Mouse (Mus musculus): ENCODE results near the gene Zfp986. TPM values are rescaled to one million over a fixed set of nuclear protein-coding genes. Genes with fewer than 3 reads are reported as not detected.
A peak's percentile ranks its signal among the peaks of the same experiment; 100 is the strongest.
"Not testable (repeated sequence)": the region's sequence is repeated elsewhere in the genome, so short reads cannot be mapped to it uniquely, and the experiment has no call there.

Gene Zfp986
- polyA plus RNA-seq, 1 experiment from 2014 or later, result not detected

DNA sequence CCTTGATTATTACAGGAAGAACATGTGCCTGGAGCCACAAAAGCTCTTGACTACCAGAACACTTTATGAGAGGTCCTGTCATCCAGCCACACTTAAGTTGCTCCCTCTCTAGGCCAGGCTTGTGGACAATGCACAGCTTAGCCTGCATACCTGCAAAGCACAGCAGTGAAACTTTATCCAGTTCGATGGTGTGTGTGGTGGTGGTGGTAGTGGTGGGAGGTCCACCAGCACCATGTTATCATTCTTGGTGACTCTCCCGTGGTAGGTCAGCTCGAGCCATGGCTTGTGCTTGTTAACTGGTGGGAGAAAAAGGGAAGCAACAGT is 19.7 kb upstream of the Zfp986 start:
- peak; percentile 40 for ATAC-seq (replicated peaks; ENCODE audit: low FRiP score)
- not testable (repeated sequence) for DNase-seq (ENCODE audit: low spot score); H3K9me3 ChIP-seq (ENCODE audit: control insufficient read depth, low read length); H3K4me2 ChIP-seq; H3K4me1 ChIP-seq (replicated peaks; ENCODE audit: control insufficient read depth, insufficient read depth, low read length); H3K27ac ChIP-seq (ENCODE audit: low read depth, low read length); H3K27me3 ChIP-seq (replicated peaks; ENCODE audit: control insufficient read depth, insufficient read depth, low read length); H3K9ac ChIP-seq (ENCODE audit: low read depth, low read length); H3K4me3 ChIP-seq (ENCODE audit: low read depth, low read length); H3K36me3 ChIP-seq (ENCODE audit: control insufficient read depth, insufficient read depth, low read length)
- 64% methylated on average over 3 of the region's 3 CpGs for WGBS

GRCm38 (mm10) chr4:145851421-145851820 is 17.2 kb upstream of the Zfp986 start:
- not testable (repeated sequence) for DNase-seq (ENCODE audit: low spot score); H3K4me3 ChIP-seq (ENCODE audit: low read depth, low read length); ATAC-seq (replicated peaks; ENCODE audit: low FRiP score); H3K4me2 ChIP-seq; H3K27ac ChIP-seq (ENCODE audit: low read depth, low read length); H3K36me3 ChIP-seq (ENCODE audit: control insufficient read depth, insufficient read depth, low read length); H3K9ac ChIP-seq (ENCODE audit: low read depth, low read length); H3K27me3 ChIP-seq (replicated peaks; ENCODE audit: control insufficient read depth, insufficient read depth, low read length); H3K4me1 ChIP-seq (replicated peaks; ENCODE audit: control insufficient read depth, insufficient read depth, low read length); H3K9me3 ChIP-seq (ENCODE audit: control insufficient read depth, low read length)
- 64% methylated on average over 6 of the region's 9 CpGs for WGBS

- ATAC-seq (replicated peaks; ENCODE audit: low FRiP score); H3K4me3 ChIP-seq (ENCODE audit: low read depth, low read length); DNase-seq (ENCODE audit: low spot score); H3K9ac ChIP-seq (ENCODE audit: low read depth, low read length); H3K27me3 ChIP-seq (replicated peaks; ENCODE audit: control insufficient read depth, insufficient read depth, low read length); H3K9me3 ChIP-seq (ENCODE audit: control insufficient read depth, low read length); H3K4me1 ChIP-seq (replicated peaks; ENCODE audit: control insufficient read depth, insufficient read depth, low read length); H3K4me2 ChIP-seq; H3K27ac ChIP-seq (ENCODE audit: low read depth, low read length); H3K36me3 ChIP-seq (ENCODE audit: control insufficient read depth, insufficient read depth, low read length): not testable (repeated sequence)
- 64% methylated on average over 5 of the region's 8 CpGs for WGBS
These were observed 4.7 kb upstream of the Zfp986 start for GRCm38 (mm10) chr4:145863872-145864271.

Other genes starting within 250 kb of the Zfp986 start
- not detected in 2 replicates for gene Zfp980, start 198.1 kb upstream of the Zfp986 start, polyA plus RNA-seq (2014; fragmentation: Nextera tagmentation; extraction: Ambion mirVana)
- gene Zfp987, start 228.5 kb downstream of the Zfp986 start, polyA plus RNA-seq (2014; fragmentation: Nextera tagmentation; extraction: Ambion mirVana), result 0.30 and 0.39 TPM in 2 replicates

Measured in liver, embryonic 11.5 days (tissue).